Mouse (Mus musculus) yolk sac, embryonic 10.5 days (tissue): ENCODE results near the gene Fktn.

Source experiments
- DNase-seq: peaks from one replicate; pipeline ENCODE4 v3.0.0-alpha.2; 2017; ENCODE audit warnings: low spot score

Gene Fktn

DNA sequence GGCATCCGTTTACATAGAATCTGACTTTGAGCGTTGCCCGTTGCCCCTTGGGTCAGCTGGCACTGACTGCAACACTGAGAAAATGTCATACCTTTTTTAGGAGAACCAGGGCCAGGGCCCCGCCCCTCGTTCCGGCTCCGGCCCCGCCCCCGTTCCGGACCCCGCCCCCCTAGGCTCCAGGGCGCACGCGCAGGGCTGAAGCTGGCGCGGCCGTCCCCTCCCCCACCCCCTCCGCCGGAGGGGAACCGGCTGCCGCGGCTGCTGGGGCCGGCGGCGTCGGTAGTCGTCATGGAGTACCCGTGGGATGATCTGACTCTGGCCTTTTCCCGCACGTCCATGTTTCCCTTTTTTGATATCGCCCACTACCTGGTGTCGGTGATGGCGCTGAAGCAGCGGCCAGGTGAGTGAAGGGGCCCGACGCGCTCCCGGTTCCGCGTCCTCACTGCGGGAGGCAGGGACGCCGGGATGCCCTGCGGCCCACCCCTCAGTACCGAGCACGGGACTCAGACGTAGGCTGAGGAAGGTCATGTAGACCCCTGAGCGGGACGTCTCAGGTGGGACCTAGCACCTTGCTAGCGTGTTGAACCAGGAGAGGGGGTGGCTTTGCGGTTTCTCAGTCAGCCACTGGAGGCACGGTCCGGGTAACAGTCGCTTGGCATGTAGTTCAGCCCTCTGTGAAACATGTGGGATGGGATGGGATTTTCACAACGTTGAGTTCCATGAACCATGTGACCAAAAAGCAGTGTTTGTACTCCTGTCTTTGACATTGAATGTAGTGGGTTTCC lies 112.2 kb downstream of the Fktn start, which contains the start of gene Tmem38b:
Gene Tmem38b (plus strand): TSS at position 225 of the 785 bp plus-strand sequence.
- peak; percentile 78 for DNase-seq

DNA sequence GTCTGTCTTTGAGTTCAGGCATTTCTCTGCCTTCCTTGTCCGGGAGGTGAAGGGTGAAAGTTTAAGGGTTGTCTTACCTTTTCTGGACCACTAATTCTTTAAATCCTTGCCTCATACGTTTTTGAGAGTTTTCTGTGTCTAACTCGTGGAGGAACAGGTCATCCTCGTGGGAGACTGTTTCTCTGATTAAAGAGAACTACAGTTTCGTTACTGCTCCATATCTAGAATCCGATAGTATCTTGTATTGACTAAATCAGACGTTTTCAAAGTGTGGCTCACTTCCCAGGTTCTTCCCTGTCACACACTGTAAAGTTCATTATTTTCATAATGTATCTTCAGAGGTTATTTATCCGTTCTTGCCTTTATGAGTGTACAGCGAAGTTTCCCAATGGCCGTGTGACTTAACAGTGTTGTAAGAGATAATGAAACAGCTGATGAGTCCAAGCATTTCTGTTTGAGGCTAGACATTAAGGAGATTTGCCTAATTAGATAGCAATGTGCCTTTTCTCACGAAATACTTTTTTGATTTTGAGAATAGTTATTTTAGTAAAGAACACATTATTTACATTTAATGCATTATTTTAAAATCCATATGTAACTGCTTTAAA lies 112.9 kb downstream of the Fktn start:
- DNase-seq: no peak
